8 mouse cellular contexts compared by ENCODE assay signal in genomic region chr7:127967004-127967921, GRCm38 (mm10). TPM values are rescaled to one million over a fixed set of nuclear protein-coding genes. Genes with fewer than 3 reads are reported as not detected.
A peak's percentile ranks its signal among the peaks of the same experiment; 100 is the strongest.
DNase-seq lines count a peak whose midpoint lies in the region; ATAC-seq lines count a peak whose summit lies in the region.

Gene Fus (plus strand): TSS chr7:127967457.

- H3K9me3 ChIP-seq in forebrain, embryonic 11.5 days (ENCODE audit: control insufficient read depth, low read length) = no peaks in the 10 kb centered on the region
- H3K9me3 ChIP-seq in heart, embryonic 16.5 days (replicated peaks; ENCODE audit: control insufficient read depth, low read length) = no peaks in the 10 kb centered on the region
- no peaks in the 10 kb centered on the region for H3K9me3 ChIP-seq in liver, embryonic 15.5 days (replicated peaks)
- no peaks in the 10 kb centered on the region for H3K9me3 ChIP-seq in neural tube, embryonic 12.5 days

- WGBS in forebrain, embryonic 11.5 days = under 1% methylated on average over 91 of the region's 92 CpGs
- WGBS in heart, embryonic 16.5 days = under 1% methylated on average over 85 of the region's 92 CpGs
- WGBS in liver, embryonic 15.5 days (ENCODE audit: insufficient replicate concordance) = under 1% methylated on average over 92 of the region's 92 CpGs
- under 1% methylated on average over 92 of the region's 92 CpGs for WGBS in neural tube, embryonic 12.5 days

- peak within 1 kb of the TSS; percentile 72 for H3K4me2 ChIP-seq in forebrain, embryonic 11.5 days (ENCODE audit: low read depth, low read length, severe bottlenecking)
- peak within 1 kb of the TSS; percentile 82 for H3K4me2 ChIP-seq in heart, embryonic 16.5 days (ENCODE audit: low read depth, low read length)
- peak within 1 kb of the TSS; percentile 90 for H3K4me2 ChIP-seq in liver, embryonic 15.5 days
- peak within 1 kb of the TSS; percentile 79 for H3K4me2 ChIP-seq in neural tube, embryonic 12.5 days (replicated peaks)

- peak within 1 kb of the TSS; percentile 100 for H3K9ac ChIP-seq in forebrain, embryonic 11.5 days (ENCODE audit: low read length)
- H3K9ac ChIP-seq in heart, embryonic 16.5 days (ENCODE audit: low read length) = peak within 1 kb of the TSS; percentile 95
- H3K9ac ChIP-seq in liver, embryonic 15.5 days = peak within 1 kb of the TSS; percentile 95
- peak within 1 kb of the TSS; percentile 99 for H3K9ac ChIP-seq in neural tube, embryonic 12.5 days

- peaks cover 10% of the 10 kb centered on the region for H3K4me1 ChIP-seq in forebrain, embryonic 11.5 days (replicated peaks; ENCODE audit: control insufficient read depth, insufficient read depth, low read length)
- peaks cover 16% of the 10 kb centered on the region for H3K4me1 ChIP-seq in heart, embryonic 16.5 days (ENCODE audit: control insufficient read depth, insufficient read depth, low read length)
- peaks cover 45% of the 10 kb centered on the region for H3K4me1 ChIP-seq in liver, embryonic 15.5 days (replicated peaks)
- H3K4me1 ChIP-seq in neural tube, embryonic 12.5 days = peaks cover 14% of the 10 kb centered on the region

- peak within 1 kb of the TSS; percentile 93 for H3K4me3 ChIP-seq in forebrain, embryonic 11.5 days (ENCODE audit: low read depth, low read length)
- peak within 1 kb of the TSS; percentile 85 for H3K4me3 ChIP-seq in heart, embryonic 16.5 days (ENCODE audit: low read length)
- peak within 1 kb of the TSS; percentile 98 for H3K4me3 ChIP-seq in liver, embryonic 15.5 days (replicated peaks)
- peak within 1 kb of the TSS; percentile 97 for H3K4me3 ChIP-seq in neural tube, embryonic 12.5 days

- peak within 1 kb of the TSS; percentile 94 for H3K27ac ChIP-seq in forebrain, embryonic 11.5 days (ENCODE audit: low read depth, low read length)
- peak within 1 kb of the TSS; percentile 94 for H3K27ac ChIP-seq in heart, embryonic 16.5 days (ENCODE audit: low read length)
- peak within 1 kb of the TSS; percentile 95 for H3K27ac ChIP-seq in liver, embryonic 15.5 days (replicated peaks)
- peak within 1 kb of the TSS; percentile 95 for H3K27ac ChIP-seq in neural tube, embryonic 12.5 days

- H3K27me3 ChIP-seq in forebrain, embryonic 11.5 days (ENCODE audit: control insufficient read depth, insufficient read depth, low read length) = no peaks in the 10 kb centered on the region
- H3K27me3 ChIP-seq in heart, embryonic 16.5 days (ENCODE audit: control insufficient read depth, insufficient read depth, low read length) = no peaks in the 10 kb centered on the region
- H3K27me3 ChIP-seq in liver, embryonic 15.5 days = no peaks in the 10 kb centered on the region
- no peaks in the 10 kb centered on the region for H3K27me3 ChIP-seq in neural tube, embryonic 12.5 days (replicated peaks)

- DNase-seq in CD8-positive naive resting alpha-beta T cell, adult 2 months (ENCODE audit: low read depth in 2 of 2, low spot score in 2 of 2) = peak; percentile 96 to 99
- DNase-seq in c-Kit-positive CD71-negative TER-119-negative erythroid progenitor cells, embryonic 14.5 days (ENCODE audit: low read depth) = peak; percentile 87
- DNase-seq in forebrain, embryonic 11.5 days (ENCODE audit: low spot score) = peak; percentile 96
- peak; percentile 93 to 96 for DNase-seq in kidney, postnatal 36 days
- DNase-seq in telencephalon, adult 2 months (ENCODE audit: low read depth, low spot score) = peak; percentile 85

- H3K36me3 ChIP-seq in forebrain, embryonic 11.5 days (ENCODE audit: control insufficient read depth, insufficient read depth, low read length) = peaks cover 13% of the 10 kb centered on the region
- peaks cover 23% of the 10 kb centered on the region for H3K36me3 ChIP-seq in heart, embryonic 16.5 days (ENCODE audit: control insufficient read depth, insufficient read depth)
- peaks cover 37% of the 10 kb centered on the region for H3K36me3 ChIP-seq in liver, embryonic 15.5 days (replicated peaks)
- H3K36me3 ChIP-seq in neural tube, embryonic 12.5 days = peaks cover 22% of the 10 kb centered on the region

- peak; percentile 93 for ATAC-seq in forebrain, embryonic 11.5 days (replicated peaks; ENCODE audit: low FRiP score)
- peak; percentile 93 for ATAC-seq in heart, embryonic 16.5 days (replicated peaks; ENCODE audit: extremely low read depth, insufficient read depth, low FRiP score)
- peak; percentile 93 for ATAC-seq in liver, embryonic 15.5 days (ENCODE audit: insufficient read depth)
- peak; percentile 95 for ATAC-seq in neural tube, embryonic 12.5 days (ENCODE audit: low FRiP score, low read depth)

RNA-seq across cellular contexts. Expression of gene Fus, which starts in this region (rescaled TPM):
- polyA plus RNA-seq in forebrain, embryonic 11.5 days (2014; fragmentation: Nextera tagmentation; extraction: Ambion mirVana) = 44.7 and 62.6 TPM in 2 replicates
- 249 and 255 TPM in 2 replicates for polyA plus RNA-seq in heart, embryonic 16.5 days (2015; fragmentation: Nextera tagmentation; extraction: Ambion mirVana)
- 120 and 123 TPM in 2 replicates for polyA plus RNA-seq in liver, embryonic 15.5 days (2015; fragmentation: Nextera tagmentation; extraction: Ambion mirVana)
- polyA plus RNA-seq in neural tube, embryonic 12.5 days (2016; fragmentation: Nextera tagmentation; extraction: Ambion mirVana) = 481 and 511 TPM in 2 replicates

Comparison
In these comparisons a context has a peak if more than half of its experiments do, and no peak if none do; other contexts are left out.
1. Peak in every context shown above with its lines: DNase-seq, ATAC-seq, H3K4me3 ChIP-seq and H3K27ac ChIP-seq.